Mouse (Mus musculus) frontal cortex, adult (tissue): ENCODE measurements around the gene Cercam.
"Not testable (repeated sequence)": the region's sequence is repeated elsewhere in the genome, so short reads cannot be mapped to it uniquely, and the experiment has no call there.

Experiments
- ATAC-seq: cut with Nextera tagmentation; 2 replicates; pipeline ENCODE4 v1.9.2; 2017; ENCODE audit warnings: mild to moderate bottlenecking, moderate library complexity, mixed read lengths; ENCODE audit not compliant: low TSS enrichment

The Cercam gene

DNA sequence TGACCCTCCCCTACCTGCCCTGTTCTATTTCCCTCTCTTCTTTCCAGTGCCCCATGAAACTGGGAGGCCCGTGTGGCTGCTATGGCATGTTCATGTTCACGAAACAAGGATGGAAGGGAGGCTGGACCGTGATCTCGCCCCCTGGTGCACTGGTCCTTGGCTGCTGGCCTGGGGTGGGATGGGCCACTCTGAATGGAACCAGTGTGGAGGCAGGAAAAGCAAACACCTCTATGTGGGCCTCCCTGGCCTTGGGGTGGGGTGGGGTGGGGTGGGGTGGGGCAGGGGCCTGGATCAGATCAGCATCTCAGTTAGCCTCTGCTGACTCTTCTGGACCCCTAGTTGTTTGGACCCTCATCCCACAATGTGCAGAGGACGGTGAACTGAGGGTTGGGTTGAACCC lies 15.2 kb upstream of the Cercam start:
- no peak for ATAC-seq

DNA sequence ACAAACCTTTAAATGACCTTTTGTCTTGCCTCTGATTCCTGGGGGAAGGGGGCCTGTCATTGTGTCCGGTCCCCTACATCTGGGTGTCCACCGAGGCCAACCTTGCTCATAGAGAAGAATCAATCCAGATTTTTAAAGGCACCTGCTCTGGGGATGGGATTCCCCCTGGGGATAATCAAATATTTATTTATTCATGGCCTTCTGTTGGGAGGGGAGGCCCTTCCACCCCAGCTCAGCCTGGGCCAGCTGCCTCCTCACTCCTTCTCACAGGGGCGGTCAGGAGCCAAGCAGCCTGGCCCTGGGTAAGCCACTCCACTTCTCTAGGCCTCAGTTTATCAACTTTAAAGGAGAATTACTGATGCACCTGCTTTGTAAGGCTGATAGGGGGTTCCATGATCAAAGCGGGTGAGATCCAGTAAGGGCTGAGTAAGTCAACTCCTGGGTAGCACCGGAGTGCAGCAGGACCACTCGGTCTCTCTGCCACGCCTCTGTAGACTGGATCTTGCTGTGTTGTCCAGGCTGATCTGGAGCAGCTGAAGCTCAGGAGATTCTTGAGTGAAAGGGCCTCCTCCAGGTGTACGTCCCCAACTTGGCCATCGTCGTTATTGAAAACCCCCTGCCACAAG lies 13.3 kb upstream of the Cercam start:
- ATAC-seq = no peak

DNA sequence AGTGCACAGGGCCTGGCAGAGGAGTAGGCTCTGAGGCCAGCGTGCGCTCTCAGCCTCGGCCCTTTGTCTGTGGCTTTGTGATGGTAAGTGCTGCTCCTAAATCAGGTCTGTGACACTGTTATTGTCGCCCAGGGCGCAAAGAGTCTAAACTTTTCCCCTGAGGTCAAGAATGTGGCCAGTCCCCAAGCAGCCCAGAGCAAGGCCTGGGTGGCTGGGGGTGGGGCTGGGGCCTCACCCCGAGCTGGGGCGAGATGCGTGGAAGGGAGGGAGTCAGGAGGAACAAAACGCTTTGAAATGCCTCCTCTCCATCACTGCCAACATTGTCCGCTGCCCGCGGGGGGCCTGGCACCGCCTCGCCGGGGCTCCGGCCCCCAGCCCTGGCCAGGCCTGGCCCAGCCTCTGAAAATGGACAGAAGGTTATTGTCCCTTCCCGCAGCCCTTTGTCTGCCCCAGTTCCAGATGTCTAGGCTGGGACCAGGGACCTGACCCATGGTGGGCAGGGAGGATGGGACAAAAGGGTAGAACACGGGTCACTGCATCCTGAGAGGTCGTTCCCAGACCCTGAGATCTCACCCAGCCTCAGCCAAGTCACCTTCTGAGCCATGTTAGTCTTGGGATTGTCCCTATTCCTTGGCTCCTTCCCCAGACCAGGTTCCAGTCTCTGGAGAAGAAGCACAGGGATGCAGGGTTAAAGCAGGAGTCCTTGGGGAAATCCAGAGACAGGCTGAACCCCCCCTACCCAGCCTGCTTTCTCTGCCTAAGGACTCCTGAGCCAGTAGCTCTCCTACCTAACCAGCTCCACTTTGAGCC lies 12.3 kb upstream of the Cercam start:
- peak; percentile 44; the same call in 1 of the 2 replicates for ATAC-seq

DNA sequence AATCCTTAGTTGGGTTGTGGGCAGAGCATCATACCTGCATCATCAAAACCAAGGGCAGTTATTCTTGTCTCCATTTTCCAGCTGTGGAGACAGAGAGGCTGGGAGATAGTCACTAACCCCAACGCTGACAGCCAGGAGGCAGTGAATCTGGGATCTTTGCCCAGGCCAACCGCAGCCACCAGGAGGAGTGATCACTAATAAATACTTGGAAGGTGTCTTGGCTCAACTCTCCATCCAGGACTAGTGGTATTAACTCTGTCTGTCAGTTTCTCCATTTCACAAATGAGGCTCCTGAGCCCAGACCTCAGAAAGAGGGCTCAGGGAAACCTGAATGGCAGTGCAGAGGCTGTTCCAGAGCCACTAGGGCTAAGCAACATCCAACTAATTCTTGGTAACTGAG lies 11.6 kb upstream of the Cercam start:
- no peak for ATAC-seq

DNA sequence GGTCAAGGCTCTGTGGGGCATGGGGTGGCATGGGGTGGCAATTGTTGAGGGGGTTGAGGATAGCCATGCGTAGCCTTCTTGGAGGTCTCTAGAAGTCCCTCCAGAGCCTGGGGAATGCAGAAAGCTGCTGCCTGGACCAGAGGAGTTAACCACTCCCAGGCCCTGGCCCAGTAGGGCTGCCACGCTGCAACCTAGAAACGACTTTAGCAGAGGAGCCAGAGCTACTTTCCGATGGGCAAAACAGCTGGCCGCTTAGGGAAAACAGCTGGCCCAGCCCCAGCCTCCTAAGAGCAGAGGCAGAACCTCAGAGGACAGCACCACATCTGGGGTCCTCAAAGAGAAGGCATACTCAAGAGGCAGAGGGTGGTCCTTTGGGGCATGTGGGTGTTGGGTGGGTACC lies 11.0 kb upstream of the Cercam start:
- ATAC-seq = no peak

DNA sequence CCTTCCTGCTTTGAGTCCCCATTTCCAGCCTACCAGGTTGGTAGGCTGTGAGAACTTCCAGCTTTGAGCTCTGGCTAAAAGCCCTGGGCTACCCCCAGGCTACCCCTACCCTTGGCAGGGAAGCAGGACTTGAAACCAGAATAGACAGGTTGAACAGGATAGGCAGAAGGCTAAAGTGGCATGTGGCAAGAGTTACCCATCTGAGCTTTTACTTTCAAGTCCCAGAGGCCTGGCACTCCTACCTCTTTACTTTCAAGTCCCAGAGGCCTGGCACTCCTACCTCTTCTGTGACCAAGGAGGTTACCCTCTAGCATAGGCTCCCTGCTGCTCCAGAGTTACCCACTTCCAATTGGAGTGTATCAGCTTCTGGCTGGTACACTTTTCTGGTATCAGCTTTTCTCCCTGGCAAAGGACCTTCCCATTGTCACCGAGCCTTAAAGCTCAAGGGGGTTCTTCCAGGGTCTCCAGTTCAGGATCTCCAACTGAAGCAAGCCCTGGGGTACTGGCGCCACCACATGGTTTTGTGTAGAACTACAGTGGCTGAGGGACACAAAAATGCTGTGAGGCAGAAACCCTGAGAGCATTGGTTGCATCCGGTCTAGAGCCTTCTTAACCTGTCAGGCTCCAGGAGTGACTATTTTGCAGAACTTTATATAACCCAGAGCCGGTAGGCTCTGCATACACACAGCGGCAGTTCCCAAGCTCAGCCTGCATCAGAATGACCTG lies 10.1 kb upstream of the Cercam start:
- ATAC-seq = no peak

DNA sequence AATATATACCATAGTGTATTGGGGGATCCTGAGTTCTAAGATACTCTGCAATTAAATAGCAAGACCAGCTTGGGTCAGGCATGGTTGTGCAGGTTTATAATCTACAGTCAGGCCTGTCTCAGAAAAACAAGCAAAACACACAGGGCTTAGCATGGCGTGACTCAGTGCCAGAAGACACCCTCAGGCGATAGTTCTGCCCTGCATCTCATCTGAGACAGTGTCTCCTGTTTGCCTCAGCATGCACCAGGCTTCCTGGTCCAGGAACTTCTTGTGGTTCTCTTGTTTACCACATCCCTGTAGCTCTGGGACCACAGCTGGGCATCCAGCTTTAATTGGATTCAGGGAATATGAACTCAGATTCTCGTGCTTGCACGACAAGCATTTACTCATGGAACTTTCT lies 3.8 kb upstream of the Cercam start:
- ATAC-seq = no peak

DNA sequence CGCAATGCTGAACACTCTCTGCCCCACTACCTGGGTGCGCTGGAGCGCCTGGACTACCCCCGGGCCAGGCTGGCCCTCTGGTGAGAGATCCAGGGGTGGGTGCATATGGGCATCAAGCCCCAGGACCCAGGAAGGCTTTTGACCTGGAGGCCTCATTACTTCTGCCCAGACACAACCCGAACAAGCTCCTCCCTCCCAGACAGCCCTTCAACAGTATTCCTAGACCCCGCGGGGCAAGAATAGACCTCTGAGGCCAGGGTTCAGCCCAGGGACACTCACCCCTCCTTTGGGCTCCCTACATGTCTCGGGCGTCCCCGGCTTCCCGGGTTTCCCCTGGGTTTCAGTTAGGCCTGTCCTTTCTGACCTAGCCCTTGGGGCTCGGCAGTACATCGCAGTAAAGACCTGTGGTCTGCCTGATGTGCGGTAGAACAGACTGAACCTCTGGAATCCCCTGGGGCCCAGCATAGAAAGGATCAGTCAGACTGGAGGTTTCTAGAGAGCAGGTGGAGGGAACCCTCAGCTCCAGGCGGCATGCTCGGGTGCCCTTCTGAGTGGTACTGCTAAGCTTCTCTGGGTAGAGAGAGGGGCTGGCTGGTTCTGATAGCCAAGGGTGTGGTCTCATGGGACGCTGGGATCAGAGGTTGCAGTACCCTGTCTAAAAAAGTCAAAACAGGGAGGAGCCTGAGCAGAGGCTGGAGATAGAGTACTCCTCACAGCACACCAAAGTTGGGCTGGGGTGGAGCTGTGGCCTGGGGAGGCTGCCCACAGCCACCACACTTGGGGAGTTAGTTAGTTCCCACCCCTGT lies 885 bp downstream of the Cercam start:
- no peak for ATAC-seq

DNA sequence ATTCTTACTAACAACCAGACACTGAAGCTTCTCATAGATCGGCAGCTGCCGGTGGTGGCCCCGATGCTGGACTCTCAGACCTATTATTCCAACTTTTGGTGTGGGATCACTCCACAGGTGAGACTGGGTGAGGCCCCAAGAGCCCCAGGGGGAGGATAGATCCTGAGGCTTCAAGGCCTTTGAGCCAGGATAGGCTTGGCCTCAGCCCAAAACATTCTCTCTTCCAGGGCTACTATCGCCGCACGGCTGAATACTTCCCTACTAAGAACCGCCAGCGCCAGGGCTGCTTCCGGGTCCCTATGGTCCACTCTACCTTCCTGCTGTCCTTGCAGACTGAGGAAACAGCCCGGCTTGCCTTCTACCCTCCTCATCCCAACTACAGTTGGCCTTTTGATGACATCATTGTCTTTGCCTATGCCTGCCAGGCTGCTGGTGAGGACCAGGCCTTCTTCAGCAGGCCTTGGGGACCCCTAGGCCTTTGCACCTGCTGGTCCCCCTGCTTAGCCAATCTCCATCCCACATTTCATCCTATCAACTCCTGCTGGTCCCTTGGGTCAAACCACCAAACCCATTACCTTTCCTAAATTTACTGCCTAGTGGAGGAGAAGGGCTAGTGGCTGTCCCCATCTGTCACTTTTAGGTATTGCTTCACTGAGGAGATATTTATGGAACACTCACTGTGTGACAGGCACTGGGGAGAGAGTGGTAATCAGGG lies 3.8 kb downstream of the Cercam start:
- ATAC-seq = no peak

DNA sequence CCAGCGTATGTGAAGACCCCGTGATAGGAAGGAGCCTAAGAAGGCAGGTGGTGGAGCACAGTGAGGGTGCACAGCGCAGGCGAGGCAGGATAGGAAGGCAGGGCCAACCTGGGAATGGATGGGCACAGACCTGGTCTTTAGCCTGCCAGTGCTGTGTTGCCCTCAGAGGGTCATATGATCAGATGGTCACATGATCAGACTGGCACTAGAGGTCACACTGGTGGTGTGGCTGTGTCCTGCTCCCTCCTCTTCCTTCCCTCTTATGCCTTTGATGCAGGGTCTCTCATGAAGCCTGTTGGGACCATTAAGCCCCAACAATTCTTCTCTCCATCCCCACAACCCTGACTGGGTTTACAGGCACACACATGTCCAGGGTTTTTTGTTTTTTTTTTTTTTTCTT lies 4.8 kb downstream of the Cercam start:
- ATAC-seq = no peak

DNA sequence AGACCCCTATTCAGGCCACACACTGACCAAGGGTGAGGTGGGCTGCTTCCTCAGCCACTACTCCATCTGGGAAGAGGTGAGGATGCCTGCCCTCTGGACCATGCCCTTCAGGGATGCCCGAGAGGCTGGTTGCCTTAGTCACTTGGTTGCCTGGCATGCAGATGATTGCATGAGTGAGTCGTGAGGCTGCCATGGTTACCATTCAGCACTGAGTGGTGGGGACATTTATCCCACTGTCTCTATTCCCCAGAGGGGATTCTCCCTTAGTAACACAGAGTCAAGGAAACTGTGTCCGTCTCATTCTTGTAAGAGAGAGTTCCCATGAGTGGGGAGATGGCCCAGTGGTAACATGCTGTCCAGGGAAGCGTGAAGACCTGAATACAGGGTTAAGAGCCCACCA lies 9.1 kb downstream of the Cercam start:
- no peak for ATAC-seq

DNA sequence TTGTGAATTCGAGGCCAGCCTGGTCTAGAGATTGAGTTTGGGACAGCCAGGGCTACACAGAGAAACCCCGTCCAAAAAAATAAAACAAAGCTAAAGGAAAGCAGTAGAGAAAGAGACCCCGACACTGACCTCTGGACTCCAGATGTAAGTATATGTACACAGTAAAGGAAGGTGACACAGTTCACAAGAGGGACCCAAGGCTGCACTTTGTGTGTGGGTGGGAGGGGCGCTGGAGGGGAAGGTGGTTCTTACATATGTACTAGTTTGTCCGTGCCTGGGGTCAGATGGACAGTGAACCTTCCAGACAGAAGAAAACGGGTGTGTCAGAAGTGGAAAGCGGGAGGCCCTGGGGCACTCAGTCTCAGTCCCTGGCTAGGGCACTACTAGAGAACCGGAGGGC lies 10.2 kb downstream of the Cercam start:
- ATAC-seq = no peak

DNA sequence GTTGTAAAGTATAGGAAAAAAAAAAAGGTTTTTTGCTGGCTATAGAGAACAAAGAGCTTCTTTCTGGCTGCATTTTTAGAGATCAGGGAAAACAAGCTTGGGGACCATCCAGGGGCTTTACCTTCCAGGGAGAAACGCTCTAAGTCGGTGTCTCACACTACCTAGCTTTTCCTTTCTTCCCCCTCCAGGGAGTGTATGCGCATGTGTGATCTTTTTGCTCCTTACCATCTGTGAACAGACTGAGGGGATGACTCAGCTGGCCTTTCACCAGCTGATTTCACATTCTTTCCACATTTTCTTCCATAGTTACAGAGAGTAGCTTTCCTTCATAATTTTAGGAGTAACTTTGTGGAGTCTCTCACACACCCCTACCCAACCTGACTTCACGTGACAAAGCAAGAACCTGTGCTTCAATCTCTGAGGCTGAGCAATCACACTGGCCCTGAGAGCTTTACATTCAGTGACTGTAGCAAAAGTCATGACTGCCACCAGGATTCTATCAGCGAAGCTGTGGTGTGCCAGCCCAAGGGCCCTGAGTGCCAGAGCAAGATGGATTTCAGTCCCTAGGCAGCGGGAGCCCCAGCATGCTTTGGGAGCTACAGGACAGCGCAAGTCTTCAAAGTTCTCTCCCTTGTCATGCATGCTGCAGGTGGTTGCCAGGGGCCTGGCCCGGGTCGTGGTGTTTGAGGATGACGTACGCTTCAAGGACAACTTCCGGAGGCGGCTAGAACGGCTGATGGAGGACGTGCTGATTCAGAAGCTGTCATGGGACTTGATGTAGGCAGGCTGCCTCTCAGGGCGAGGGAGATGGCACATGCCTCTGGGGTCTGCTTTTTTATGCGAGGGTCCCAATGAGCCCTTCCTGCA lies 11.2 kb downstream of the Cercam start:
- peak; percentile 81 for ATAC-seq

DNA sequence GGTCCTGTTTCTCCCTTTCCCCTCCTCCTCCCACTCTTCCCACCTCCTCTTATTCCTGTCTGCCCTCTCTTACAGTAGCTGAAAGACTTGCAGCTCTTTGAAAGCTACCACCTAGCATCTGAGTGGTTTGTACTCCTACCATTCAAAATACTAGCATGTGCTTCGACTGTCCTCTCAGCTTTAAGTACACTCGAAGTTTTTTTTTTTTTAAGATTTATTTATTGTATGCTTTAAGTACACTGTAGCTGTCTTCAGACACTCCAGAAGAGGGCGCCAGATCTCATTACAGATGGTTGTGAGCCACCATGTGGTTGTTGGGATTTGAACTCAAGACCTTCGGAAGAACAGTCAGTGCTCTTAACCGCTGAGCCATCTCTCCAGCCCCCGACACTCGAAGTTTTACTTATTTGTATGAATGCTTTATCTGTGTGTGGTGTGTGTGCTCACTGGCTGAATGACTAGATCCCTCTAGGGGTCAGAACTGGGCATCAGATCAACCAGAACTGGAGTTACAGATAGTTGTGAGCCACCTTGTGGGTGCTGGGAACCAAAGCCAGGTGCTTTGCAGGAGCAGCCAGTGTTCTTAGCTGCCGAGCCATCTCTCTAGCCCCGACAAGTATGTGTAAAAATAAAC lies 17.8 kb downstream of the Cercam start:
- not testable (repeated sequence) for ATAC-seq

DNA sequence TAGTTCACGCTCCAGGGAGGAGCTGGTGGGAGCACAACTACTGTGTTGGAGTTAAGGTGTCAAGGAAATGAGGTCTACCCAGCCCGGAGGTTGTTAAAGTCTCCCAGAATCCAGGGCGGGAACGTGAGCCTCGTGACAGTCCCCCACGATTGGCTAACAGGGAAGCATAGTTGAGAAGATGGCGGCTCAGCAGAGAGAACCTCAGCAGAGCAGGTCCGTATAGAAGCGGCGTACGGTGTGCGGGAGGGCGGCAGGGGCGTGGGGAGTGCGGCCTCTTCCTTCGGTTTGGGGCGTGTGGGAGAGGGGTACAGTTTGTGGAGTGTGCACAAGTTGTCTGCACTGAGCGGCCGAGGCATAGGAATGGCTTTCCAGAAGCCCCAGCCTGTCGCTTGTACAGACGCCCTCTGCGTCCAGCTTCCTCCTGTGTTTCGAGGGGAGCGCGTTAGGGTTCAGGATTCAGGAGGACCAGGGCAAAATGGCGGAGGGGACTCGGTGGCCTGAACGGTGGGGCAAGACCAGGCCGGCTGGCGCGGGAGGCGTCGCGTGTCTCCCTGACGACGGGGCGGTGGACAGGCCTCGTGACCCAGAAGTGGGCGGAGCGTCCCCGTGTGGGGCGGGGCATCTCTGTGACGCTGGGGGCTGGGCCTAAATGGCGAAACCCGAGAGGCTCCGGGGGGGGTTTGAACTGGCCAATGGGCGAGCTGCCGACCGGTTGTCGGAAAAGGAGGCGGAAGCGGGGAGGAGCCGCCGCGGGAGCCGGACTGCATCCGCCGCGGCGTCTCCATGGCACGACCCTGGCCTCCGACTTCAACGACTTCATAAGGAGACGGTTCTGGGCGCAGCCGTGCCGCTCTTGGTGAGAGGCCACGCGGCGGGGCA lies 20.3 kb downstream of the Cercam start, which contains the start of gene Odf2:
TSS of gene Odf2 (plus strand) at position 156 of the 879 bp plus-strand sequence.
- peak; percentile 85 for ATAC-seq

DNA sequence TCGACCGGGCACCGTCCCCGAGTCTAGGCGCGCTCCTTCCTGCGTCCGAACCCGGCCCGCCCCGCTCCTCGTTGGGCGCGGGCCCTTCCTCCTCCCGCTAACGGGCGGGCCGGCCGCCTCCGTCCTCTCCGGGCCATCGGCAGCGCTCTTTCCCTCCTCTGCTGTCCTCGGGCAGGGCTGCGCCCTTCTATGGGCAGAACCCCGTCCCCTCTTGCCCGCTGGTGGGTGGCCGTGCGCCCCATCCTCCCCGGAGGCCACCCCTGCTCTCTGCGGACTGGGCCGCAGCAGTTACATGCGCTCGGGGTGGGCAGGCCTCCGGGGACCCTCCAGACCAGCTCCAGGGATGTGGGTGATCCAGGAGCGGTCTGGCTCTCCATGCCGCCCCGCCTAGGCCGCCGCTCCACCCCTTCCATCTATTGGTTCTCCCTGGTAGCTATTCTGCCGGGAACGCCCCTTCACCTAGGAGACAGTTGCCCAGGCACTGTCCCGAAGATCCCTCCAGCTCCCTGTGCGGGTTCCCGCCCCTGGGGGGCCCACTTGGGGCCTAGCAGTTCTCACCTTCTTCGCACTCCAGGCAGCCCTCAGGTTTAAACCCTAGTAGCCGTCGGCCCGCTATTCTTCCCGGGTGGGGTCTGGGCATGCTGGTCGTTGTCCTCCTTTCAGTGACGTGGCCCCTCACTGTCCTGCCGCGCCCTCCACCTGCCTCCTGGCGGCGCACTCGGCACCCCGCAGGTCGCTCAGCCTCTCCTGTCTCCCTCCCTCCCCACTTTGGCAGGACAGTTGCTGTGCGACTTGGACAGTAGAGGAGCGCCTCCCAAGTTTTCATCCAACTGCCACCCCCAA lies 21.2 kb downstream of the Cercam start:
- peak; percentile 76 for ATAC-seq

DNA sequence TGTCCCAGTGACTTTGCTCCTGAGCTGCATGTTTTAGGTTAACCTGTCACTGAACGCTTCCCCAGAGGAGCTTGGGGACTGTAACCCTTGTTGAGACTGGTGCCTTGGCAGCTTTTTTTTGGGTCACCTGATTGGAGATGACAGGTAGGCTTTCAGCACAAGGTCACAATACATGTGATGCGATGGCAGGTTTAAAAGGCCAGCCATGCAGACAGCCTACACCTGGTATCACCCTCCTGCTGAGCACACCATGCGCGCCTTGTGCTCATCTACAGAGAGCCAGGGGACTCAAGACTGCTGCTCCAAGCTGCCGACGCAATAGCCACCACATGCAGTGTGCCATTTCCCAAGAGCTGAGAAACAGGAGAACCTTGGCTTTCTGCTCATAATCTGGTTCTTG lies 22.8 kb downstream of the Cercam start:
- no peak for ATAC-seq

DNA sequence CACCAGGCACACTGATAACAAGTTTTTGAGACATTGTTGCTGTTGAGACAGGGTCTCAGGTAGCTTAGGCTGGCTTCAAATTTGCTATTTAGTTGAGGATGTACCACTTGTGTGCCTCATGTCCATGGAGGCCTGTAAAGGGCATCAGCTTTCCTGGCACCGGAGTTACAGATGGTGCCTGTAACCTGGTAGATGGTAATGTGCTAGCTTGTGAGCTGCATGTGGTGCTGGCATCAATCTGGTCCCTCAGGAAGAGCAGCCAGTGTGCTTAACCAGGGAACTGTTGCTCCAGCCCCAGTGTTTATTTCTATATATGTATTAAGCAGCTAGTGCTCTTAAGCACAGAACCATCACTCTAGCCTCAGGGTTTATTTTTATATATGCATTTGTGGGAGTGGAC lies 27.1 kb downstream of the Cercam start:
- no peak for ATAC-seq
